Mouse (Mus musculus) hindbrain, embryonic 16.5 days (tissue): Measurements from ENCODE around the gene Zdhhc6. TPM values are rescaled to one million over a fixed set of nuclear protein-coding genes. Genes with fewer than 3 reads are reported as not detected.

Experiments used
- ATAC-seq: fragments of 200-750 bp; cut with Nextera tagmentation; 2 replicates; pipeline ENCODE4 v1.8.0; 2017; ENCODE audit warnings: moderate TSS enrichment, moderate library complexity
- H3K27ac ChIP-seq: fragments of 300-500 bp; sonication (generic); 2 replicates; pipeline ENCODE4 v1.5.1; 2014; ENCODE audit warnings: low read depth, mild to moderate bottlenecking, control low read depth, low read length, moderate library complexity
- H3K27me3 ChIP-seq: fragments of 300-500 bp; sonication (generic); replicated peaks from 2 replicates; pipeline ENCODE4 v1.6.1; 2014; ENCODE audit warnings: low read length; ENCODE audit not compliant: control insufficient read depth, insufficient read depth
- H3K36me3 ChIP-seq: fragments of 300-500 bp; sonication (generic); 2 replicates; pipeline ENCODE4 v1.6.1; 2014; ENCODE audit warnings: mild to moderate bottlenecking, low read length, moderate library complexity, mixed read lengths; ENCODE audit not compliant: control insufficient read depth, insufficient read depth
- H3K4me1 ChIP-seq: fragments of 300-500 bp; sonication (generic); 2 replicates; pipeline ENCODE4 v1.6.1; 2014; ENCODE audit warnings: low read depth, low read length; ENCODE audit not compliant: control insufficient read depth, insufficient read depth
- H3K4me2 ChIP-seq: fragments of 300-500 bp; sonication (generic); 2 replicates; pipeline ENCODE4 v1.6.1; 2014; ENCODE audit warnings: mild to moderate bottlenecking, low read length, control low read depth, moderate library complexity
- H3K4me3 ChIP-seq: fragments of 300-500 bp; sonication (generic); 2 replicates; pipeline ENCODE4 v1.5.1; 2014; ENCODE audit warnings: mild to moderate bottlenecking, low read length, control low read depth, moderate library complexity
- H3K9ac ChIP-seq: fragments of 300-500 bp; sonication (generic); 2 replicates; pipeline ENCODE4 v1.6.1; 2014; ENCODE audit warnings: low read depth, mild to moderate bottlenecking, control low read depth, low read length, moderate library complexity
- H3K9me3 ChIP-seq: fragments of 300-500 bp; sonication (generic); 2 replicates; pipeline ENCODE4 v1.6.1; 2014; ENCODE audit warnings: mild to moderate bottlenecking, low read length, moderate library complexity; ENCODE audit not compliant: control insufficient read depth
- WGBS: fragments of 180-500 bp; shearing (Covaris S2); extraction: QIAGEN DNeasy Blood & Tissue Kit; methylation state at CpG from one replicate; pipeline ENCODE4 v1.1.7; 2014; 5-methylcytosine and 5-hydroxymethylcytosine counted together
- polyA plus RNA-seq: library from polyadenylated mRNA; unstranded; fragments of >200 nt; fragmentation: Nextera tagmentation; extraction: Ambion mirVana; gene quantifications from 2 replicates; pipeline ENCODE4 v1.2.1, GENCODE M21; 2015

The Zdhhc6 gene
- polyA plus RNA-seq, 1 experiment from 2014 or later = 65.8 TPM

GRCm38 (mm10) chr19:55227135-55227534 is 88.7 kb downstream of the Zdhhc6 start:
- Histone ChIP-seq H3K4me2 (no peak overlapping the region), H3K9me3 (no peaks in the 10 kb centered on the region)
- 89% methylated on average over 7 of the region's 7 CpGs for WGBS

GRCm38 (mm10) chr19:55226621-55227020 is 89.2 kb downstream of the Zdhhc6 start:
- no peak for ATAC-seq
- Histone ChIP-seq H3K9me3 (no peaks in the 10 kb centered on the region), H3K4me3 (no peak overlapping the region), H3K4me2 (no peak overlapping the region), H3K27me3 (no peaks in the 10 kb centered on the region), H3K4me1 (no peaks in the 10 kb centered on the region), H3K27ac (no peak overlapping the region), H3K36me3 (no peaks in the 10 kb centered on the region), H3K9ac (no peak overlapping the region)
- WGBS = 56% methylated on average over 5 of the region's 5 CpGs

More at GRCm38 (mm10) chr19:55227135-55227534, 88.7 kb downstream of the Zdhhc6 start:
- no peak for ATAC-seq
- Histone ChIP-seq H3K27ac (no peak overlapping the region), H3K36me3 (no peaks in the 10 kb centered on the region), H3K9ac (no peak overlapping the region), H3K4me1 (no peaks in the 10 kb centered on the region), H3K4me3 (no peak overlapping the region), H3K27me3 (no peaks in the 10 kb centered on the region)

- H3K27me3 ChIP-seq = no peaks in the 10 kb centered on the region
- no peak for ATAC-seq
- H3K27ac ChIP-seq = no peak overlapping the region
- peaks cover 3% of the 10 kb centered on the region; the same call in 1 of the 2 replicates for H3K4me1 ChIP-seq
- no peaks in the 10 kb centered on the region for H3K36me3 ChIP-seq
- H3K4me2 ChIP-seq = no peak overlapping the region
- H3K9me3 ChIP-seq = no peaks in the 10 kb centered on the region
- no peak overlapping the region for H3K9ac ChIP-seq
- WGBS = 94% methylated on average over 9 of the region's 9 CpGs
- H3K4me3 ChIP-seq = no peak overlapping the region
Measured at GRCm38 (mm10) chr19:55222268-55222667, 93.6 kb downstream of the Zdhhc6 start.

Other genes with a start within 250 kb of the Zdhhc6 start
- gene Gpam, start 188.8 kb downstream of the Zdhhc6 start, polyA plus RNA-seq = 20.4 and 25.2 TPM in 2 replicates
- gene Tectb, start 135.3 kb downstream of the Zdhhc6 start, polyA plus RNA-seq = 0.17 TPM in 1 of 2 replicates, not detected in the other
- 0.05 and 0.06 TPM in 2 replicates for gene Gucy2g, start 74.8 kb downstream of the Zdhhc6 start, polyA plus RNA-seq
- 19.7 and 20.1 TPM in 2 replicates for gene Acsl5, start 64.1 kb downstream of the Zdhhc6 start, polyA plus RNA-seq
- gene Vti1a, start 263 bp upstream of the Zdhhc6 start, polyA plus RNA-seq = 36.7 and 37.1 TPM in 2 replicates